Mouse (Mus musculus) forelimb bud, embryonic 11.5 days (tissue): ENCODE results near the gene Creb5.

Source experiments
- DNase-seq: peaks from one replicate; pipeline ENCODE4 v3.0.0-alpha.2; 2012; ENCODE audit warnings: low read depth, low spot score

Gene Creb5

GRCm38 (mm10) chr6:53642826-53643356, 355.8 kb downstream of the Creb5 start:
- DNase-seq = no peak

- DNase-seq = no peak
Observed at GRCm38 (mm10) chr6:53643481-53643880, 356.4 kb downstream of the Creb5 start.

DNA sequence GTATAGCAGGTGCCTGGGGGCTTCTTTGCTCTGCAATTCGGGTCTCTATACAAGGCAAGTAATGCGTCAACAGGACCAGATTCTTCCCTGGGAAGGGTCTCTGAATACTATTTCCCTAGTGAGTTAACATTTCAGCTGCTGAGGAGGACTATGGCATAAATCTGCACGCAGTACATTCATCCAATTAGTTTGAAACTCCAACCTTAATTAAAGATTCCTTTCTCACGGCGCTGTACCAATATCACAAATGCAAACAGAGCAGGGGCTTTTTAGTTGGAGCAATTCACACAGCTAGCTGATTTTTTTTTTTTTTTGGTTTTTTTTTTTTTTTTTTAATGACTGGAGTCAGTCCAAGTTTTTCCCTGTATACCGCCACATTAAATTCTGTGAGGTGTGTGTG, 357.0 kb downstream of the Creb5 start:
- no peak for DNase-seq

GRCm38 (mm10) chr6:53644971-53645370, 357.9 kb downstream of the Creb5 start:
- no peak for DNase-seq

DNA sequence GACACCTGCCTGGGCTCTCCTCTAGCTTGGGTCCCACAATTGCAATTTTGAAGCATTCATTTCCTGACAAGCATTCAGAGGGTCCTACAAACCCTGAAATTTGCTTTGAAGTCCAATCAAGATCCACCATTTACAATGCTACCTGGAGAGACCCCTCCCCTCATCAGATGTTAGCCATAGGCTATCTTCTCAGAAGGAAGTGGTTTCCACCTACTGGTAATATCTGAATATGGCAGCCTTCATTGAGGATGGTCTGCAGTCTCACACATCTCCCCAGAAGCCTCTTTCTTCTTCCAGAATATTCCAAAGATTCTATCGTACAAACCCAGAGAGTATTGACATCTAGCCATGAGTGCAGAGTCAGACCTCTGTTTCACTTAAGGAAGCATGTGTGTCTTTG, 362.7 kb downstream of the Creb5 start:
- no peak for DNase-seq

GRCm38 (mm10) chr6:53652691-53653090, 365.6 kb downstream of the Creb5 start:
- DNase-seq = no peak

GRCm38 (mm10) chr6:53653706-53654360, 366.8 kb downstream of the Creb5 start:
- no peak for DNase-seq

DNA sequence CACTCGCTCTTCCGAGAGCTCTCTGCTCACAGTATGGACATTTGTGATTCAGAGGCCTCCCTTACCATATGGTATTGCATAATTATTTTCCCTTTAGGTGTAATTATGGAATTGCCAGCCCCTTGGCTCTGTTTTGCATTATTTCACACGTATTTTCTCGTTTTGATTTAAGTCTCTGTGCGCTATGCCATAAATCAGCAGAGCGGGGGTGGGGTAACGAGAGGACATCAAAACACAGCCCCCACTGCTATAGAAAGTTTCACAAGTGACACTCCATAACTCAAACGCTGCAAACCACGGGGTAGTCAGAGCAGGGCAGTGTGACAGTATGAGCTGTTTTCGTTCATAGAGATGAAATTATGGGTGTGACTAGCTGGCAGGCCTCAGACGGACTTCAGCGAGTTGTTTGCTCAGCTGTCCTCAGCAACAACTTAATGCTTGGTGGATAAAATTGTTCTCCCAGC, 367.3 kb downstream of the Creb5 start:
- DNase-seq = peak; percentile 88

DNA sequence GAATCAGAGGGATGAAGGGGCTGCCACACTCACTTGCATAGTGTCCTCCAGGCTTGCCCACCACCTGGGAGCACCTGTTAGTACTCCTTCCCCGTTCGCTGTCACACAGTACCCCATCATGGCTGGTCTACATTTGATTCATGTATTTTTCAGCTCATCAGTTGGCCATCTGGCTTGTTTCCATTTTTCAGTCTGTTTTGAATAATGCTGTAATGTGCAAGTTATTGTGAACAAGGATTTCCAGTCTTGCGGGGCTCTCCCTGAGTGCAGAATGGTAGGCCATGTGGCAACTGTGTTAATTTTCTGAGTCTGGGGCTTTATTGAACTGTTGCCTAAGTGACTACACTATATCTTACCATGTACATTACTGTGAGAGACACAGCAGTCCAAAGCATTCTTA, 369.4 kb downstream of the Creb5 start:
- DNase-seq = no peak

- no peak for DNase-seq
Observed at GRCm38 (mm10) chr6:53657483-53657882, 370.4 kb downstream of the Creb5 start.

DNA sequence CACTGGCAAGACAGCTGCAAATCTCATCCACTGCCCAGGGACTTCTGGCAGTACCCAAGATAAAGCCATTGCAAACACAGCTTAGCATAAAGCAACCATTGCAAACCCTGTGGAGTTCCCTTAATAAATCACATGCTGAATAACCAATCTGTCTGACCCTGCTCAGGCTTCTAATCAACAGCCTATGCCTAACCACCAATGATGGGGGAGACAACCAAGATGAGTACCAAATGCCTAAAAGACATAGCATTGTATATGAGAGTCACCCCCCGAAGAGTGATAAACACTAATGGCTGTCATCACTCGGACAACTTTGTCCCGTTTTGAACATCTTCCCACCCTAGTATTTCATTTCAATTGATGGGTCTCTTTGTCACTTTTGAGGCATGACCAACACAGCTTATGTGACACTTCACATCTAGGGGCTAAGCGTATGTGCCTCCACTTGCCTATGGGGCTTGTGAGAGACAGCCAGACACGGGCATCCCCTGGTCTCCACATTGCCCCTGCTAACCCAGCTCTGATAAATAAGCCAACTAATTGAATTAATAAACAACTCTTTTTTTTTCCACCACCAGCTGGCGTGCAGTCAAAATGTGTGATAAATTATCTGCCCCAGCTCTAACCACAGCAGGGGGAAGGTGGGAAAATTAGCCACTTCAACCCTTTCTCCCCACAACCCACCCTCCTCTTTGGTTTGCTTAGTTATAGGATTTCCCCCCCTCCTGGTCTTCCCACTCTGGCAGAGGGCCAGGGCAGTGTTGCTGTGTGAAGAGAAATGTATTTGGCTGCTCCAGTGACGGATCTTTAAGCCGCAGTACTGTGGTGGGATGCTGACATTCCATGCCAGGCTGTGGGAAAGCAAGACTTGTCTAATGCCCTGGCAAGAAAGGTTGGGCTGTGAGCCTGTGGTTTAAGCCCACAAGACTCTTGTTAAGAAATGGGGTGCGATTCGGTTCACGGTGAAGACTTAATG, 376.1 kb downstream of the Creb5 start:
- DNase-seq = peak; percentile 46

DNA sequence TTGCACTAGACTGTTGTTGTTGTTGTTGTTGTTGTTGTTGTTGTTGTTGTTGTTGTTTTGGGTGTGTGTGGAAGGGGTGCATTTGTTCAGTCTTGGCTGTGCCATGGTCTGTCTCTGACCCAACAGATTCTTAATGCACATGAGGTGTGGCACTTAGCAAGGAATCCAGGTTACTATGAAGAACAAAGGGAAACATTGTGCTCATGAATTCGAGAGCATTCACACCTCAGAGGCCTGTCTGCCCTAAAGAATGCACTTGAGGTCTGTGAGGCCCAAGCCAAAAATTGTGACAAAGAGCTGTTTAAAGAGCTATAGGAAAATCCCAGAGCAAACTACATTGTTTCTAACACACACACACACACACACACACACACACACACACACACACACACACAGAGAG, 377.7 kb downstream of the Creb5 start:
- peak; percentile 47 for DNase-seq

DNA sequence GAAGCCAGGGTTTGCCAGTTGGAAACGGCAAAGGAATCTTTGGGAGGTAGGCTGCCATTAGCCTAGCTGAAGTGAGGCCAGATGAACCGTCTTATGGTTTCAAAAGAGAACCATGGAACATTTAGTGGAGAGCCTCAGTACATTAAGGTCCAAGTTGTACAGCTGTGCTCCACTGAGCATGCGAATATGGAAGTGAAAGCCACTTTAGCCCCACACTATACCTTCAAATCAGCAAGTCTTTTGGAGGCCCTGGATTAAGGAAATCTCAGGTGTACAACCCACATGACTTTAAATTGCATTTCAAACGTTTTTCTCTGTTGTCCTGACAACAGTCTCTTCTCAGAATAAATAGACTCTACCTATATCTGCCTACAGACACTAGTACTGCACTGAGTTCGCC, 379.4 kb downstream of the Creb5 start:
- no peak for DNase-seq

GRCm38 (mm10) chr6:53678307-53678706, 391.2 kb downstream of the Creb5 start:
- no peak for DNase-seq

GRCm38 (mm10) chr6:53680046-53680445, 393.0 kb downstream of the Creb5 start:
- DNase-seq = no peak

DNA sequence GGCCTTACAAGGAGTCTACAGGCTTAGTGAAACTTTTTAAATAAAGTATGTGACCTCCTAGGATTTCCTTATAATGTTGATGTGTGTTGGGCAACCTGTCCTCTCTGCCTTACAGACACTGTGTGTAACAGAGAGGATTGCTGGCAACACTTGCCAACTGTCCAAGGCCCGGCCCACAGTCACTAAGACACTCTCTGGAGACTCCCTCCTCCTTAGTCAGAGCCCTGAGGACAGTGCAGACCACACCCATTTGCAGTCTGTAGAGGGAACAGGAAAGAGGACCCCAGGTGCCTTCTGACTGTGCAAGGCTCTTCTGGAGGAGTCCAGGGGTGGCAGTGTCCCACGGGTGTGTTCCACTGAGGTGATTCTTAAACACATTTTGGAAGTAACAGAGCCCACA, 397.3 kb downstream of the Creb5 start:
- no peak for DNase-seq

- DNase-seq = no peak
Observed at GRCm38 (mm10) chr6:53685323-53685722, 398.3 kb downstream of the Creb5 start.

DNA sequence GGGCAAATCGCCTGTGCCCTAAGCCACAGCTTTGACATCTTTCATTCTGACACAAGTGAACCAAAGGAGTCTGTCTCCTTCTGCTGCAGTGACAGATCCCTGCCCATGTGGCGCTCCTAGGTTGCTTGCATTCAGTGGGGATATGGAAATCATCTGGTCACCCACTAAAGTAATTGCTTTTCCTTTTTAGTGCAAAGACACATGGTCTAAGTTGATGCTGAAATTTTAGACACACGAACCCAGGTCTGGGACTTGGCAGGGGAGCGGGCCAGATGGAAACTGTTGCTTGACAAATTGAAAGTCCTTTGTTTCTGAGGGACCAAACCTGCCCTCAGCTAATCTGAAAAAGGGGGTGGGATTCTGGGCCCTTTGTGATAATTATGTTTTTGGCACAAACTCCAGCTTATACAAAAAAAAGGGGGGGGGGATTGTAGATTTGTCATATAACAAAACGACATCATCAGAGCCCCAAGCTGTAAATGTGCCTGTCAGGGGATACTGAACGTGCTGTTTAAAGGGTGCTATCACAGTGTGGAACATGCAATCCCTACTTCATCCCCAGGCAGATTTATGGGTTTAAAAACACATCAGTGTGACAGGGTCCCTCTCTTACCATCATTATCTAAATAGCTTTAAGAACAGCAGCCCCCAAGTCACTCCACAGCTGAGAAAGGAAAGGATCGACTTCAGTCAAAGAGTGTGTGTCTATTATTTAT, 401.9 kb downstream of the Creb5 start:
- DNase-seq = peak; percentile 72

DNA sequence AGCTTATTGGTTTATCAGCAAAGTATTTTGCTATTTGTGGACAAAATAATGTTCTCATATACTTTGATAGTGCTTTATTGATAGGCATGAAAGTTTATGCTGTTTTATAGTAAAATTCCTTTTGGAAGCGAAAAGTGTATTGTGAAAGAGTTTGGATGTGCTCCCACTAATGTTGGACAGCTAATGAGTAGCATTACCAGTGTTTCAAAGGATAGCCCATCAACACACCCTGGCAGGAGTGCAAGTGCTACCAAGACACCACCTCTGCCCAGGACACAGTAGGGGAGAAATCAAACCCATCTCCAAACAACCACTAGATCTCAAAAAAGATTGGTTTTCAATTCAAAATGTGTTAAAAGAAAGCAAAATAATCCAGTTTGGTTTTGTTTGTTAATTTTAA, 403.9 kb downstream of the Creb5 start:
- no peak for DNase-seq

DNA sequence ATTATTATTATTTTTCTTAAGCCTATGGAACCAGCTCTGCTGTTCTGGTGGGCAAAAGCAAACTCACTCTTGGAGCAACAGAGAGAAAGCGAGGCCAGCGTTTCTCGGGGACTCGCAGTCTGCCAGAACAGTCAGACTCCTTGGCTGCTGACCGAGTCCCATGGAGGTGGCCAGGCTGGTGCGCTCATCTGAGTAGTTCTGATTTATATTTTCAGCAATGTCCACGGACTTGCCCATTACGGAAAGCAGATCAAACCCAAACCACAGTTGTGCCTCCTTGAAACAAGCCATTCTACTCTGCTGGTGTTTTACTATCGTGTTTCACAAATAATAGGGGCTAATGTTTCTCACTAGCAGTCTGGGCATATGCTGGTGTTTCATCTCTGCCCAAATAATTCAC, 408.1 kb downstream of the Creb5 start:
- DNase-seq = peak; percentile 53

- DNase-seq = no peak
Observed at GRCm38 (mm10) chr6:53696471-53696870, 409.4 kb downstream of the Creb5 start.

DNA sequence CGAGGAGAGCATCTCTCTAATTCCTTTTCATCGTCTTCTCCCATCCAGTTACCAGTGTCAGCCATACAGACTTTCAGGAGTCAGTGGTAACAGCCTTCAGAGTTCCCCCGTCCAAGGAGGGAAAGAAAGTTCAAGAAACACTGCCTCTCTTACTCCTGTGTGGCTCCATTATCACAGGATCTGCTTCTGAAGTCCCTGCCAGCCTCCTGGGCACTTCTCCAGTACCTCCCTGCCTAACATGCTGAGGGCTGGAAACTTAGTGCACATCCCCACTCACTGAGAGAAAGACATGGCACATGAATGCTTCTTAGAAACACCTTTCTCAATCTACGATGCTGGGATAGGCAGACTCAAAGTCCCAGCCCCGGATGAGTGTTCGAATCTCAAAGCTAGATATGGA, 409.9 kb downstream of the Creb5 start:
- no peak for DNase-seq
